Mouse (Mus musculus) neutrophil, adult 5-6 weeks (primary cell): ENCODE data around the gene Gtpbp1. TPM values are rescaled to one million over a fixed set of nuclear protein-coding genes. Genes with fewer than 3 reads are reported as not detected.
A peak's percentile ranks its signal among the peaks of the same experiment; 100 is the strongest.
"Not testable (repeated sequence)": the region's sequence is repeated elsewhere in the genome, so short reads cannot be mapped to it uniquely, and the experiment has no call there.

Source experiments
- ATAC-seq: fragments of 151-379, 151-347 bp; 2 replicates; pipeline ENCODE4 v1.8.0; 2017; ENCODE audit warnings: mild to moderate bottlenecking, moderate TSS enrichment; ENCODE audit not compliant: insufficient number of reproducible peaks, poor library complexity, low FRiP score, severe bottlenecking; ENCODE audit errors: extremely low read depth
- total RNA-seq: library from RNA; stranded (forward); fragments of 200-1000 nt; gene quantifications from 2 replicates; pipeline ENCODE4 v1.2.3, GENCODE M21; 2017

Gene Gtpbp1
- 67.9 and 87.6 TPM in 2 replicates for total RNA-seq

GRCm38 (mm10) chr15:79690426-79691022, at the start of gene Gtpbp1:
Gtpbp1 (plus strand) TSS chr15:79690845.
- peak; percentile 79 for ATAC-seq

GRCm38 (mm10) chr15:79641135-79641817, 49.4 kb upstream of the Gtpbp1 start:
- no peak for ATAC-seq

DNA sequence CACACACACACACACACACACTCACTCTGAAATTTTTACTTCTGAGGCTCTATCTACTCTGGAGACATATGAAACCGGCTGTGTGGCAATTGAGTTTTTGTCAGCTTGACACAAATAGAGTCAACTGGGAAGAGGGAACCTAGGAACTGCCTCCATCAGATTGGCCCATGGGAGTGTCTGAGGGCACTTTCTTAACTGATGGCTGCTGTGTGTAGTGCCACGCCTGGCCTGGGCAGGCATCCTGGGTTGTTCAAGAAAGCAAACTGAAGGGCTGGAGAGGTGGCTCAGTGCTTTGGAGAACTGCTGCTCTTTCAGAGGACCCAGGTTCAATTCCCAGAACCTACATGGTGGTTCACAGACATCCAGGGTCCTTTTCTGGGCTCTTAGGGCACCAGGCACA, 45.2 kb upstream of the Gtpbp1 start:
- ATAC-seq = no peak

GRCm38 (mm10) chr15:79648130-79648529, 42.5 kb upstream of the Gtpbp1 start:
- ATAC-seq = no peak

GRCm38 (mm10) chr15:79650569-79650968, 40.1 kb upstream of the Gtpbp1 start:
- ATAC-seq = peak; percentile 83

DNA sequence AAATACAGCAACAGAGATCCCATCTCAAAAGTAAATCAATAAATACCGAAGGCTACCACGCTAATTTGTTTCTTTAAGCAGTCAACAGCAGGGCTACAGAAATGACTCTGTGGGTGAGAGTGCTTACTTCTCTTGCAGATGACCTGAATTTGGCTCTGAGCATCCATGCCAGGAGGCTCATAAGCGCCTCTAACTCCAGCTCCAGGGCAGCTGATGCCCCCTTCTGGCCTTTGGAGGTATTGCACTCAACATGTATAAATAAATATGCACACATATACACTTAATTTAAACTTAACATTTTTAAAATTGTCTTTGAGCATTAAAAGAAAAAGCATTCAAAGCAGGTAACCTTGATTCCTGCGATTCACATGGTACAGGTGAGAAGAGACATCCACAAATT, 39.2 kb upstream of the Gtpbp1 start:
- ATAC-seq = no peak

GRCm38 (mm10) chr15:79656451-79656850, 34.2 kb upstream of the Gtpbp1 start:
- ATAC-seq = no peak

- peak; percentile 51 for ATAC-seq
These were observed 32.7 kb upstream of the Gtpbp1 start for GRCm38 (mm10) chr15:79657837-79658530.

DNA sequence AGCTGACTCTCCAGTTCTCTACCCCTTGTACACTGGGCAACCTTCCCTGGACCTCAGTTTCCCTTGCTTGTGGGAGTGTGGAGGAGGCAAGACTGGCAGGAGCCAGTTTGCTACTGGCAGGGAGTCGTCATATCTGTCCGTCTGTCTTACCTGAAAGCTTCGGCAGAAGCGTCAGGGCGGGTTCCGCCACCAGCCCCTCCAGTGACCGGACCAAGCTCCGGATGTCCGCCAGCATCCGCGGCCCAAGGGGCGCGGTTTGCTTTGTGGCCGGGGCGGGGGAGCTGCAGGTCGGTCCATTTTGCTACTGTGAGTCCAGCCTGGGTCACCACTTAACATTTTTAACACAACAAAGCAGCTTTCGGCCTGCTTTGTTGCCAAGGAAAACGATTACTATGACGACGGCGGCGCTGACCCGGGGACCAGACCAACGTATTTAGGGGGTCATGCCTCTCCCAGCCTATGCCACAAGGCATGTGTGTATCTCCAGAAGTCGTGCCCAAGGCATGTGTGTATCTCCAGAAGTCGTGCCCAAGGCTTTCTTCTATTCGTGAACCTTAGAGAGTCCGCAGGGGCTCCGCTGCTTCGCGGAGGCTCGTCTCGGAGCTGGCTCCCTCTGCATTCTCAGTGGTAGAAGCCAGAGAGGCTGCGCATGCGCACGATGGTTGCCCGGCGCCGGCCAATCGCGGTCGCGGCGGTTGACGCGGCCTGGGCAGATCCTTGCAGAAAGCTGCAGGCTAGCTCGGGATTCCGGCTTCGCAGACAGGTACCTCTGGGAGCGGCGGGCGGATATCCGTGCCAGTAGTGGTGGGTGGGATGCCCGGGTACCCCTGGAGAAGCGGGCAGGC, 31.9 kb upstream of the Gtpbp1 start, which contains the start of the genes Fam227a and Cby1:
Fam227a (minus strand) TSS at position 426 of the 845 bp plus-strand sequence.
Cby1 (plus strand) TSS at position 669 of the 845 bp plus-strand sequence.
- peak; percentile 74 for ATAC-seq

- no peak for ATAC-seq
These were observed 28.8 kb upstream of the Gtpbp1 start for GRCm38 (mm10) chr15:79661852-79662251.

GRCm38 (mm10) chr15:79664666-79665065, 26.0 kb upstream of the Gtpbp1 start:
- no peak for ATAC-seq

DNA sequence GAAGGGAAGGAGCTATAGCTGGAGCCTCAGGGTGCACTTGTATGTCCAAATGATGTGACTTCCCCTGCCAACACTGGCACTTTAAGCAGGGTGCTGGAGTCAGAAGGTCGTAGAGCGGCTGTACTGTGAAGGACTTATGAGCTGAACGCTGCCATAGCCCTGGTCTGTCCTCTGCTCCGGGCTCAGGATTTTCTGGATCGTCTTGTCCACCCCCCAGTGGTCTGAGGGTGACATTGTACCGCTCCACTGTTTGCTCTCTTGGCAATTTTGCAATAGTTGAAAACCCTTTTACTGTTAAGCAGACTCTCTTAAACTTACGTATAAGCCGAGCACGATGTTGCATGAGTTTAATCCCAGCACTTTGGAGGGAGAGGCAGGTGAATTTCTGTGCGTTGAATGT, 21.4 kb upstream of the Gtpbp1 start:
- ATAC-seq = no peak

- peak; percentile 95 for ATAC-seq
These were observed 20.2 kb upstream of the Gtpbp1 start, which contains the start of gene Tomm22 for GRCm38 (mm10) chr15:79670249-79670971. Tomm22 (plus strand) TSS chr15:79670861.

- no peak for ATAC-seq
These were observed 19.7 kb upstream of the Gtpbp1 start for GRCm38 (mm10) chr15:79670972-79671299.

DNA sequence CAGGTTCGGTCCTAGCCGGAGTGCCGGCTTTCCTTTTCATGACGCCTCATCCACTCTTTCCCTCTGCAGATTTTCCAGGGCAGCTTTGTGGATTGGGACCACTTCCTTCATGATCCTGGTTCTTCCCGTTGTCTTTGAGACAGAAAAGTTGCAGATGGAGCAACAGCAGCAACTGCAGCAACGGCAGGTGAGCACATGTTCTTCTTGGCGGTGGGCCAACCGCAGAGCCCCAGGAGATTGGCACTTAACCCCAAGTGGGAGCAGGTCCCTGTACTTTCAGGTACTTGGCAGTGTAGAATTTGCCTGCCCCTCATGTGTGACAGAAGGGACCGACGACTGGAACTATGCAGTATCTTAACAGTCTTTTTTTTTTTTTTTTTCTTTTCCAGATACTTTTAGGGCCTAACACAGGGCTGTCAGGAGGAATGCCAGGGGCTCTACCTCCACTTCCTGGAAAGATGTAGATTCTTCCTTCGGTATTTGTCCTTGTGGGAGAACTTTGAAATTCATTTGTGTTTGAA, 18.8 kb upstream of the Gtpbp1 start:
- not testable (repeated sequence) for ATAC-seq

DNA sequence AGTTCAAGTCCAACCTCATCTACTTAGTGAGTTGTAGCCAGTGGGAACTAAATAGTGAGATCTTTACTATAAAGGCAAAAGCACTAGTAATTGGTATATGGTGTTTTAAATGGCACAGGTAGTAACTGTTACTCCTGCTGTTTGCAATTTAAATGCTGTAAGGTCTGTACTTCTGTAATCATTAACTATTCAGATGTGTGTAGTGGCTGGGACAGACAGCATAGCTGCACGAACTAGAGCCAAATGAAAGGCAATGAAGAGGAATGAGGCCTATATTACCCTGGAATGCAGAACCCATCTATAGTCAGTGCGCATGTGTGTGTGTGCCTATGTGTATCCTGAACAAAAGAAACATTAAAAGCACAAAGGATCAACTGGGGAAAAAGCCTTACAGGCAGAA, 12.7 kb upstream of the Gtpbp1 start:
- ATAC-seq = no peak

GRCm38 (mm10) chr15:79681973-79682372, 8.7 kb upstream of the Gtpbp1 start:
- no peak for ATAC-seq

GRCm38 (mm10) chr15:79683146-79683545, 7.5 kb upstream of the Gtpbp1 start:
- peak; percentile 36; the same call in 1 of the 2 replicates for ATAC-seq
